Mouse (Mus musculus): ENCODE measurements around the gene Morc1.

GRCm38 (mm10) chr16:48574499-48574898 lies 143.5 kb downstream of the Morc1 start:
- TF ChIP-seq CTCF (IDR thresholded peaks at IDR 0.05; ENCODE audit: low read depth) (no peak), EP300 (IDR thresholded peaks at IDR 0.05; ENCODE audit: low read depth) (no peak)
